Mouse (Mus musculus) G1E (cell line): ENCODE results near the gene Stim1. TPM values are rescaled to one million over a fixed set of nuclear protein-coding genes. Genes with fewer than 3 reads are reported as not detected.

Experiments
- ATAC-seq: 2 replicates; pipeline ENCODE4 v1.8.0; 2016; ENCODE audit warnings: mild to moderate bottlenecking; ENCODE audit not compliant: insufficient number of reproducible peaks, poor library complexity, low FRiP score, severe bottlenecking; ENCODE audit errors: extremely low read depth
- DNase-seq: peaks from one replicate; pipeline ENCODE4 v3.0.0; 2012; ENCODE audit warnings: low spot score
- H3K27me3 ChIP-seq: 2 replicates; pipeline ENCODE4 v1.6.1; 2012; ENCODE audit warnings: mild to moderate bottlenecking, low read length, inconsistent platforms; ENCODE audit not compliant: insufficient read depth
- H3K36me3 ChIP-seq: replicated peaks from 2 replicates; pipeline ENCODE3; 2012; ENCODE audit warnings: mild to moderate bottlenecking, inconsistent platforms
- H3K4me1 ChIP-seq: 2 replicates; pipeline ENCODE4 v1.6.1; 2012; ENCODE audit warnings: low read depth, low read length, inconsistent platforms, mixed read lengths; ENCODE audit not compliant: insufficient read depth
- H3K4me3 ChIP-seq: 2 replicates; pipeline ENCODE4 v1.5.1; 2012; ENCODE audit warnings: low read depth, mild to moderate bottlenecking, inconsistent platforms, low read length, moderate library complexity, mixed read lengths
- H3K9me3 ChIP-seq: replicated peaks from 2 replicates; pipeline ENCODE4 v1.6.1; 2012; ENCODE audit warnings: inconsistent platforms
- CTCF ChIP-seq: IDR thresholded peaks from 2 replicates; pipeline ENCODE4 v1.5.1; 2012; ENCODE audit warnings: low read depth, low read length, inconsistent platforms, mixed read lengths
- GATA1 ChIP-seq: IDR thresholded peaks from 2 replicates; pipeline ENCODE4 v1.6.1; 2012; ENCODE audit warnings: borderline replicate concordance, low read length, inconsistent platforms, mixed read lengths
- GATA2 ChIP-seq: IDR thresholded peaks from 2 replicates; pipeline ENCODE4 v1.6.1; 2012; ENCODE audit warnings: low read depth, low read length, inconsistent platforms, borderline replicate concordance
- POLR2AphosphoS5 ChIP-seq: IDR thresholded peaks from 2 replicates; pipeline ENCODE4 v1.6.1; 2012; ENCODE audit warnings: low read depth, low read length, inconsistent platforms; ENCODE audit not compliant: insufficient replicate concordance
- TAL1 ChIP-seq: conservative IDR thresholded peaks from 2 replicates; pipeline ENCODE4 v1.6.1; 2012; ENCODE audit warnings: low read depth, low read length, inconsistent platforms, mixed read lengths
- polyA plus RNA-seq: library from polyadenylated mRNA; stranded (reverse); fragments of >175 nt; gene quantifications from 2 replicates; pipeline ENCODE4 v1.2.3, GENCODE M21; 2012
- total RNA-seq, 2 experiments: library from RNA; stranded (forward) in 1 of 2; stranded (reverse) in 1 of 2; fragments of 200-1000 nt in 1 of 2; fragments of >200 nt in 1 of 2; fragmentation: Nextera tagmentation in 1 of 2; gene quantifications; 2 replicates each; pipeline ENCODE4 v1.2.3; 2014 to 2017

The Stim1 gene
- total and polyA plus RNA-seq, 3 experiments: 24.2 to 35.8 (median 27.3) TPM

DNA sequence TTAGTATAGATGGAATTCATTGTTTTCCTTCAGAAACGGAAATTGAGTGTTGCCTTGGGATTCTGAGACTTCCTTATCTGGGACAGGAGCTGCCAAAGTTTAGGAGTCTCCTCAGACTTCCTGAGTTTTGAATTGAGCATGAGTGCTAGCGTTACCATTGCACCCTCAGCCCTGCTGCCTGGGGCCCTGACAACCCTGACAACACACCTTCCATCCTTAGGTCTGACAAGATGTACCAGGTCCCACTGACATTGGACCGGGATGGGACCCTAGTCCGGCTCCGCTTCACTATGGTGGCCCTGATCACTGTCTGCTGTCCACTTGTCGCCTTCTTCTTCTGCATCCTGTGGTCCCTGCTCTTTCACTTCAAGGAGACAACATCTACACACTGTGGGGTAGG lies 41.6 kb upstream of the Stim1 start:
- no peak overlapping the region for H3K4me3 ChIP-seq
- ATAC-seq: no peak
- H3K4me1 ChIP-seq: peaks cover 22% of the 10 kb centered on the region
- no peaks in the 10 kb centered on the region for H3K9me3 ChIP-seq
- TF ChIP-seq GATA1 (no peak), GATA2 (no peak), CTCF (no peak), TAL1 (no peak), POLR2AphosphoS5 (no peak)
- no peaks in the 10 kb centered on the region for H3K27me3 ChIP-seq
- no peak for DNase-seq
- peaks cover 53% of the 10 kb centered on the region for H3K36me3 ChIP-seq

DNA sequence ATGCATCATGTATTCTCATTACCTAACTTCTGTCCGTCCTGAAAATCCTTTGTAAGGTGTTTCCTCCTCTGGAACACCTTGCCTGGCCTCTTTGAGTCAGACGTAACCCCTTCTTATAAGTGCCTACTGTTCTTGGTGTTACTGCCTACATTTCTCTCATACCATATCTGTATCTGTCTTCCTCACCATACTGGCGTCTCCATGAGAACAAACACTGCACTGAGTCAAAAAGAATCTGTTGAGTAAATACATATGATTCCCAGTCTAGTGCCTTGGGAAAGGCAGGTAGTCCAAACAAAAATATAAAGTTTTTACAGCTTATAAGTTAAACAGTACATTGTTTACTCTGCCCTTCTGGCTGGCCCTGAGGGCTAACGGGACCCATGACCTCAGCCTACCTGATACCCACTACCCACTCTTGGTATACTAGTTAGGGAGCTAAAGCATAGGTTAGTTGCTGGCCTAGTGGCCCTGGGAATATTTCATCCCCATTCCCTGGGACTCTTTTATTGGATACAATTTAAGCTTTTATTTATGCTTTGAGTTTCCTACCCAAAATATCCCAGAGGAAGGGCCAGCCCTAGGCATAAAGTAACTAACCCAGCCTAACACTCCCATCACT lies 39.4 kb upstream of the Stim1 start:
- H3K4me3 ChIP-seq: no peak overlapping the region
- H3K27me3 ChIP-seq: no peaks in the 10 kb centered on the region
- no peak for DNase-seq
- no peaks in the 10 kb centered on the region for H3K9me3 ChIP-seq
- no peak for ATAC-seq
- peaks cover 18% of the 10 kb centered on the region for H3K4me1 ChIP-seq
- peaks cover 65% of the 10 kb centered on the region for H3K36me3 ChIP-seq
- TF ChIP-seq POLR2AphosphoS5 (no peak), CTCF (no peak), TAL1 (no peak), GATA2 (no peak), GATA1 (no peak)

DNA sequence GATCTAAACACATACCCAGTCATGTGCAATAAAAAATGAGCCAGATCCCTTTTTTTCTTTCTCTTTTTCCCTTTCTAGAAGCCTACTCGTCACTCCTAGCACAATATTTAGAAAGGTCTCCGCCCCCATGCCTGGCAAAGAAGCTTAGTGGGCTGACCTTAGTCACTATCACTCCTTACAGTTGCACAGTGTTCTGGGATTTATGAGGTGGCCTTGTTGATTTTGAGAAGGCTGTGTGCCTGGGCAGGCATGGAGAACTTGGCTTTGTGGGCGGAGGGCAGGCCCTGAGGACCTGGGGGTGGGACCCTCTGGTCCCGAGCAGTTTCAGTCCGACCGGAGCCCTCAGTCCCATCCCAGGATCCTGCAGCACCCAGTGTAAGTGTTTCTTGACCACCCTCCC lies 37.8 kb upstream of the Stim1 start:
- no peak for TF ChIP-seq POLR2AphosphoS5
- no peak for TF ChIP-seq GATA1
- no peak for TF ChIP-seq CTCF
- TF ChIP-seq GATA2: no peak
- no peak for TF ChIP-seq TAL1
- Histone ChIP-seq H3K27me3 (no peaks in the 10 kb centered on the region), H3K4me1 (peaks cover 14% of the 10 kb centered on the region), H3K9me3 (no peaks in the 10 kb centered on the region), H3K4me3 (no peak overlapping the region), H3K36me3 (peaks cover 73% of the 10 kb centered on the region)
- DNase-seq (no peak), ATAC-seq (no peak)

DNA sequence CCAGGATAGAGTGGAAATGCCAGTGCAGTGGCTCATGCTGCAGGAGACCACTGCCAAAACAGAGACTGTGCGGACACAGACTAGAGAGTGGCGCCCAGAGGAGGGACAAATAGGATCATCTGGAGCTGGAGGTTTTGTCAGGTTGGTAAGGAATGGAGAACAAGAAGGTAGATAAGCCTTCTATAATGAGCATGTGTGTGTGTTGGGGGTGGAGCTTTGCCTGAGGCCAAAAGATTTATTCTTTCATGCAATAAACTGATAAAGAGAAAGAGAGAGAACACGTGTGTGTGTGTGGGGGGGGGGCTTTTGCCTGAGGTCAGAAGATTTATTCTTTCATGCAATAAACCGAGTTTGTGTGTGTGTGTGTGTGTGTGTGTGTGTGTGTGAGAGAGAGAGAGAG lies 34.5 kb upstream of the Stim1 start:
- ATAC-seq (0 out of 2 replicates have a peak, but pooled peaks have one; percentile 16), DNase-seq (no peak)
- Histone ChIP-seq H3K4me3 (no peak overlapping the region), H3K4me1 (peaks cover 32% of the 10 kb centered on the region), H3K36me3 (peaks cover 82% of the 10 kb centered on the region), H3K9me3 (no peaks in the 10 kb centered on the region), H3K27me3 (no peaks in the 10 kb centered on the region)
- TF ChIP-seq CTCF: no peak
- TF ChIP-seq GATA1: no peak
- no peak for TF ChIP-seq POLR2AphosphoS5
- TF ChIP-seq TAL1: no peak
- no peak for TF ChIP-seq GATA2

DNA sequence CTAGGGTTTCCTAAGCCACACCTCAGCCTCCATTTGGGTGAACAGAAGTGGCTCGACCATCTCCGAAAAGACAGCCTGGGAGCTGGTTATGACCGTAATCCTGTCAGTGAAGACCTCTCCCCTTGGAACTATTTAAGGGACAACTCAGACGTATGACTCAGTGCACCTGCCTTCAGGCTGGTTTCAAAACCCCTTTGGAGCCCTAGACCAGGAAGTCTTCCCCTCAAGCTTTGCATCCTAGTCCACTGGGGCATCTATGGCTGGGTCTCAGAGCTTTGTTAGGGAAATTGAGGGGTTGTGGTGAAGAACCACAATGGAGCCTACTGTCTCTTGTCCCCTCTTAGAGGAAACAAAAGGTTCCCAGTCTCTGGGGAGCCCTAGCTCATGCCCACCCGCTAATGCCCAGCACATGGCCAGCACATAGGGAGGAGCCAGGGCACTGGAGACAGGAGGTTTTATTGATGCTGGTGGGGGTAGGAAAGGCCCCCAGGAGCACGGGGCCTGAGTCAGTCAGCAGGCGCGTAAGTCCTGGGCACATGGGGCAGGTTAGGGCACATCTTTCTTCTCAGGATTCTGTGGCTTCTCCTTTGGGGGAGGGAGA lies 28.8 kb upstream of the Stim1 start:
- Histone ChIP-seq H3K4me3 (no peak overlapping the region), H3K36me3 (peaks cover 94% of the 10 kb centered on the region), H3K4me1 (peaks cover 67% of the 10 kb centered on the region), H3K9me3 (no peaks in the 10 kb centered on the region), H3K27me3 (no peaks in the 10 kb centered on the region)
- TF ChIP-seq CTCF (no peak), POLR2AphosphoS5 (no peak), GATA1 (no peak), GATA2 (no peak), TAL1 (no peak)
- ATAC-seq: no peak
- DNase-seq: no peak

DNA sequence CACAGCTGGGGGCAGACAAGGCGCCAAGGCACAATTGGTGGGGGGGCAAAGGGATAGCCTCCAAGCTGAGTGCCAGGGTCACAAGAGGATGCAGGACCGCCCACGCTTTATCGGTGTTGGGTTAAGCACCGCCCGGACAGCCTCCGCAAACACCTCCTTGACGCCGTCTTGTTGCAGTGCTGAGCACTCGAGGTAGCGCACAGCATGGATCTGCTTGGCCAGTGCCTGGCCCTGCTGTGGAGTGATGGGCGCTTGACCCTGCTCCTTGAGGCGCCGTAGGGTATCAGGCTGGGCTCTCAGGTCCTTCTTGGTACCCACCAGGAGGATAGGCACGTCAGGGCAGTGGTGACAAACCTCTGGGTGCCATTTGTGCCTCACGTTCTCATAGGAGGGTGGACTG lies 28.0 kb upstream of the Stim1 start:
- Histone ChIP-seq H3K9me3 (no peaks in the 10 kb centered on the region), H3K4me3 (0 out of 2 replicates have a peak overlapping the region, but pooled peaks have one; percentile 3), H3K4me1 (peaks cover 72% of the 10 kb centered on the region), H3K27me3 (no peaks in the 10 kb centered on the region), H3K36me3 (peaks cover 95% of the 10 kb centered on the region)
- ATAC-seq (no peak), DNase-seq (no peak)
- TF ChIP-seq TAL1 (no peak), CTCF (no peak), GATA2 (no peak), GATA1 (no peak), POLR2AphosphoS5 (no peak)
